Mouse (Mus musculus): ENCODE measurements around the gene Cyb561d1. TPM values are rescaled to one million over a fixed set of nuclear protein-coding genes. Genes with fewer than 3 reads are reported as not detected.
A peak's percentile ranks its signal among the peaks of the same experiment; 100 is the strongest.

The Cyb561d1 gene
- polyA plus RNA-seq, 1 experiment from 2014 or later, result 2.8 TPM

- Histone ChIP-seq H3K4me1 (no peaks in the 10 kb centered on the region), H3K9ac (no peak overlapping the region), H3K36me3 (no peaks in the 10 kb centered on the region), H3K27me3 (replicated peaks) (peaks cover 30% of the 10 kb centered on the region), H3K9me3 (replicated peaks) (no peaks in the 10 kb centered on the region), H3K4me3 (no peak overlapping the region), H3K4me2 (no peak overlapping the region), H3K27ac (no peak overlapping the region)
- ATAC-seq, result no peak
- WGBS (ENCODE audit: insufficient replicate concordance), result 44% methylated on average over 5 of the region's 5 CpGs
Observed at GRCm38 (mm10) chr3:108164091-108164490, 36.9 kb downstream of the Cyb561d1 start.

DNA sequence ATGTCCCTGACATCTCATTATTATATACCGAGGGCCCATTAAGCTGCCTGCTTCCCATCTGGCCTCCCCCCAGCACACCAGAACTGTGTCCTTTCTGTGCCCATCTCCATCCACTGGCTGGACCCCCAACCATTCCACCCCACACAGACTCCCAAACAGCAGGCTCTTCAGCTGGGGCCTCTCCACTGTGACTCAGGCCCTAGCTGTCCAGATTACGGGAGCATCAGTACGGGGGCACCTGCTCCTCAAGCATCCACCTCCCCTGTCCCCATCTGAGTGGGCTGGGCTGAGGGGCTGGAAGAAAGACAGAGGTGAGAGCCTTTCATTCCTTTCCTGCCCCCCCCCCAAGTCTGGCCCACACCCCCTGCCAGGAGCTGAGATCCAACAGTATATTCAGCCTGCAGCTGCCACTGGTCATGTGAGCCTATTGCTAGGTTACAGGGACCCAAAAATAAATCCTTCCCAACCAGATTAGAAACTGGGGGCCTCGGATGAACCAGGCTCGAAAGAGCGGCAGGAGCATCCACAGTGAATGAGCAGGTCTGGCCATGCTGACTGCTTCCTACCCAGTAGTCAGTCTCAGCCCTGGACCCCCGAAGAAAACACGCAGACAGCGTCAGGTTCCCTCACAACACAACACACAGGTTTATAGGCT is 42.5 kb downstream of the Cyb561d1 start:
- 58% methylated on average over 9 of the region's 9 CpGs for WGBS (ENCODE audit: insufficient replicate concordance)
- H3K36me3 ChIP-seq, result no peaks in the 10 kb centered on the region
- H3K27me3 ChIP-seq (replicated peaks), result peaks cover 18% of the 10 kb centered on the region
- ATAC-seq, result no peak
- no peak overlapping the region for H3K4me3 ChIP-seq
- H3K4me2 ChIP-seq, result no peak overlapping the region
- no peak overlapping the region for H3K9ac ChIP-seq
- H3K9me3 ChIP-seq (replicated peaks), result no peaks in the 10 kb centered on the region
- H3K4me1 ChIP-seq, result no peaks in the 10 kb centered on the region
- no peak overlapping the region for H3K27ac ChIP-seq

DNA sequence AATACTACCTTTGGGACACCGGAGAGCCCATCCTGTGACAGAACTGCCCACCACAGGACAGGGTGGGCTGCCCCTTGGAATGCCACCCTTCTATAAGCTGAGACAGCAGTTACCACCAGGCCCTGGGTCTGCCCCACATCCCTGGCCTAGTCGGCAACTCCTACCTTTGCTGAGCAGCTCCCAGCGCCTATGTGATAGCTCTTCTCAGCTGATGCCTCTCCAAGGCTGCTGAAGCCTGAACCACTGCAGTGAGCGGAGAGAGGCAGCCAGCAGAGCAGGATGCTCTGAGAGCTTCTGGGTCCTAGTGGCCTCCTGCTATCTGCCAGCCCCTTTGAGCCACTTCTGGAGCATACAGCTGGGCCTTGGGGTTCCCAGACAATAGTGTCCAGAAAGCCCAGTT is 46.4 kb downstream of the Cyb561d1 start, which contains the start of gene Gpr61:
Gene Gpr61, minus strand, starts transcription at position 227 of the 400 bp plus-strand sequence.
- Histone ChIP-seq H3K27me3 (replicated peaks) (peaks cover 6% of the 10 kb centered on the region), H3K4me3 (no peak within 1 kb of the TSS), H3K27ac (no peak within 1 kb of the TSS), H3K4me1 (peaks cover 7% of the 10 kb centered on the region; the same call in 1 of the 2 replicates), H3K9ac (no peak within 1 kb of the TSS), H3K4me2 (no peak within 1 kb of the TSS), H3K36me3 (no peaks in the 10 kb centered on the region), H3K9me3 (replicated peaks) (no peaks in the 10 kb centered on the region)
- WGBS (ENCODE audit: insufficient replicate concordance), result 52% methylated on average over 4 of the region's 4 CpGs
- ATAC-seq, result no peak

- Histone ChIP-seq H3K9me3 (replicated peaks) (no peaks in the 10 kb centered on the region), H3K27me3 (replicated peaks) (peaks cover 6% of the 10 kb centered on the region), H3K4me2 (no peak overlapping the region), H3K4me1 (peaks cover 12% of the 10 kb centered on the region), H3K27ac (no peak overlapping the region), H3K4me3 (no peak overlapping the region), H3K36me3 (no peaks in the 10 kb centered on the region), H3K9ac (no peak overlapping the region)
- no peak for ATAC-seq
- WGBS (ENCODE audit: insufficient replicate concordance), result 73% methylated on average over 3 of the region's 3 CpGs
Observed at GRCm38 (mm10) chr3:108152290-108152689, 48.7 kb downstream of the Cyb561d1 start.

DNA sequence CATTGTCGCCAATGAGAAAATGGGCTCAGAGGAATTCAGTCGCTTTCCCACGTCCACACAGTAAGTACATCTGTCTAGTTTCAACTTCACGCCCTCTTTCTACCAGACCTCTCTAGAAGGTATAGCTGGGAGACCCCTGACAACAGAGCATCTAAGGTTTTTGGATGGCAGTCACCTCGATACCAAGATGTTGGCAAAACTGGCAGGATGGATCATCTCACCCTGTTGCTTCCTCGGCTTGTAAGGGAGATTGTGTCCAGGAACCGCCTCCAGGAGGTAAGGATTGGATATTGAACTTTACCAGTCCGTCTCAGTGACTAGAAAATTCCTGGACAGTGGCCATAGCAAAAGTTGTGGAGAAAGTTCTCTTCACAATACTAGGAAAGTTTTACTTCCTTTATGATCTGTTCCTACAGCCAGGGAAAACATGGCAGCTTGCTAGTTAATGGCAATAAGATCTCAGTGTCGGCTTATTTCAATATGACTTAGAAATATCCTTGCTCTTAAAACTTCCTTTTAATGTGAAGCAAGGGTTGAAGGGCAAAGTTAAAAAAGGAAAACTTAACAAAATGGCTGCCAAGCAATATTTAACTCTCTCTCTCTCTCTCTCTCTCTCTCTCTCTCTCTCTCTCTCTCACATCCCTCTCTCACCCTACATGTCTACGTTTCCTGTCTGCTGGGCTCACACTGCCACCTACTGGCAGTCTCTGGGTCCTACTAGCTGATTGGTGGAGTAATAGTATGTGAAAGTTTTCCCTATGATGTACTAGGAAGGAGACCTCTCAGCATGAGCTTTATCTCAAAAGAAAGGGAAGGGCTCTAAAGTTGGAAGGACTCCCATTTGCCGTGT is 53.4 kb downstream of the Cyb561d1 start:
- peaks cover 6% of the 10 kb centered on the region for H3K36me3 ChIP-seq
- H3K27ac ChIP-seq, result peak overlapping the region; percentile 52
- H3K27me3 ChIP-seq (replicated peaks), result no peaks in the 10 kb centered on the region
- peak; percentile 42; the same call in 1 of the 2 replicates for ATAC-seq
- no peaks in the 10 kb centered on the region for H3K9me3 ChIP-seq (replicated peaks)
- WGBS (ENCODE audit: insufficient replicate concordance), result 60% methylated on average over 11 of the region's 11 CpGs
- no peak overlapping the region for H3K9ac ChIP-seq
- peaks cover 43% of the 10 kb centered on the region for H3K4me1 ChIP-seq
- peak overlapping the region; percentile 79 for H3K4me2 ChIP-seq
- no peak overlapping the region for H3K4me3 ChIP-seq

DNA sequence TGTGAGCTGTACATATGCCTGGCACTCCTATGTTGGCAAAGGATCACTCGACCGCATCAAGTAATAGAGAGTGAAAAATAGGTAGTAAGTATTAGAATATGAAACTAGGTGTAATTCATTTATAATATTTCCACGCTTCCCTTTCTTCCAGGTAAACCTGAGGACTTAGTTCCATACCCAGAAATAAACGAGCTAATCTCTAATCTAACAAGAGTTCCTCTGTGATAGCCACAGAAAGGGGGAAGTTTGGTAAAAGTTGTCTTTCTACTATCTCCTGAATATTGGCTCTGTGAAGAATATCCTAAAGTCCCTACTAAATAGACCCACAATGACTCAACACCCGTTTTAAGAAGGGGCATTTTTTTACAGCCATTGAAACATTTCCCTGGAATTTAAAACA is 54.3 kb downstream of the Cyb561d1 start:
- no peaks in the 10 kb centered on the region for H3K27me3 ChIP-seq (replicated peaks)
- H3K9ac ChIP-seq, result peak overlapping the region; percentile 96
- H3K9me3 ChIP-seq (replicated peaks), result no peaks in the 10 kb centered on the region
- 31% methylated on average over 5 of the region's 5 CpGs for WGBS (ENCODE audit: insufficient replicate concordance)
- peaks cover 52% of the 10 kb centered on the region for H3K4me1 ChIP-seq
- H3K36me3 ChIP-seq, result peaks cover 11% of the 10 kb centered on the region
- H3K4me2 ChIP-seq, result peak overlapping the region; percentile 79
- ATAC-seq, result no peak
- peak overlapping the region; percentile 98 for H3K27ac ChIP-seq
- peak overlapping the region; percentile 97 for H3K4me3 ChIP-seq

Other genes with a start within 250 kb of the Cyb561d1 start
- 7.9 and 10.0 TPM in 2 replicates for gene Gstm3, start 231.9 kb downstream of the Cyb561d1 start, polyA plus RNA-seq (2016; fragmentation: Nextera tagmentation; extraction: Ambion mirVana)
- gene Gstm2, start 214.8 kb downstream of the Cyb561d1 start, polyA plus RNA-seq (2016; fragmentation: Nextera tagmentation; extraction: Ambion mirVana), result 7.6 and 7.8 TPM in 2 replicates
- 228 and 237 TPM in 2 replicates for gene Gstm1, start 183.2 kb downstream of the Cyb561d1 start, polyA plus RNA-seq (2016; fragmentation: Nextera tagmentation; extraction: Ambion mirVana)
- 16.2 and 16.6 TPM in 2 replicates for gene Gstm4, start 156.3 kb downstream of the Cyb561d1 start, polyA plus RNA-seq (2016; fragmentation: Nextera tagmentation; extraction: Ambion mirVana)
- gene Ampd2, start 114.6 kb downstream of the Cyb561d1 start, polyA plus RNA-seq (2016; fragmentation: Nextera tagmentation; extraction: Ambion mirVana), result 77.4 and 80.6 TPM in 2 replicates
- gene Gnat2, start 108.4 kb downstream of the Cyb561d1 start, polyA plus RNA-seq (2016; fragmentation: Nextera tagmentation; extraction: Ambion mirVana), result 2.7 and 3.3 TPM in 2 replicates
- 89.0 and 91.7 TPM in 2 replicates for gene Gnai3, start 55.1 kb downstream of the Cyb561d1 start, polyA plus RNA-seq (2016; fragmentation: Nextera tagmentation; extraction: Ambion mirVana)
- gene Gpr61, start 46.3 kb downstream of the Cyb561d1 start, polyA plus RNA-seq (2016; fragmentation: Nextera tagmentation; extraction: Ambion mirVana), result 0.04 TPM in 1 of 2 replicates, not detected in the other
- 1.1 and 1.2 TPM in 2 replicates for gene Amigo1, start 14.9 kb downstream of the Cyb561d1 start, polyA plus RNA-seq (2016; fragmentation: Nextera tagmentation; extraction: Ambion mirVana)
- gene Atxn7l2, start 9.7 kb upstream of the Cyb561d1 start, polyA plus RNA-seq (2016; fragmentation: Nextera tagmentation; extraction: Ambion mirVana), result 4.5 and 4.9 TPM in 2 replicates
- 0.12 and 0.14 TPM in 2 replicates for gene Sypl2, start 25.4 kb upstream of the Cyb561d1 start, polyA plus RNA-seq (2016; fragmentation: Nextera tagmentation; extraction: Ambion mirVana)
- gene Psma5, start 55.7 kb upstream of the Cyb561d1 start, polyA plus RNA-seq (2016; fragmentation: Nextera tagmentation; extraction: Ambion mirVana), result 213 and 222 TPM in 2 replicates
- gene Sort1, start 82.9 kb upstream of the Cyb561d1 start, polyA plus RNA-seq (2016; fragmentation: Nextera tagmentation; extraction: Ambion mirVana), result 6.5 and 6.9 TPM in 2 replicates
- 0.19 TPM in 1 of 2 replicates, not detected in the other for gene Mybphl, start 163.7 kb upstream of the Cyb561d1 start, polyA plus RNA-seq (2016; fragmentation: Nextera tagmentation; extraction: Ambion mirVana)
- 20.2 and 21.2 TPM in 2 replicates for gene Psrc1, start 182.6 kb upstream of the Cyb561d1 start, polyA plus RNA-seq (2016; fragmentation: Nextera tagmentation; extraction: Ambion mirVana)
- 0.49 and 0.93 TPM in 2 replicates for gene Celsr2, start 214.3 kb upstream of the Cyb561d1 start, polyA plus RNA-seq (2016; fragmentation: Nextera tagmentation; extraction: Ambion mirVana)
- gene Sars, start 244.0 kb upstream of the Cyb561d1 start, polyA plus RNA-seq (2016; fragmentation: Nextera tagmentation; extraction: Ambion mirVana), result 132 and 134 TPM in 2 replicates